Mouse (Mus musculus): ENCODE data around the gene Socs7. TPM values are rescaled to one million over a fixed set of nuclear protein-coding genes. Genes with fewer than 3 reads are reported as not detected.
A peak's percentile ranks its signal among the peaks of the same experiment; 100 is the strongest.

Socs7 gene
- polyA plus RNA-seq, 1 experiment from 2014 or later, result 2.2 TPM

DNA sequence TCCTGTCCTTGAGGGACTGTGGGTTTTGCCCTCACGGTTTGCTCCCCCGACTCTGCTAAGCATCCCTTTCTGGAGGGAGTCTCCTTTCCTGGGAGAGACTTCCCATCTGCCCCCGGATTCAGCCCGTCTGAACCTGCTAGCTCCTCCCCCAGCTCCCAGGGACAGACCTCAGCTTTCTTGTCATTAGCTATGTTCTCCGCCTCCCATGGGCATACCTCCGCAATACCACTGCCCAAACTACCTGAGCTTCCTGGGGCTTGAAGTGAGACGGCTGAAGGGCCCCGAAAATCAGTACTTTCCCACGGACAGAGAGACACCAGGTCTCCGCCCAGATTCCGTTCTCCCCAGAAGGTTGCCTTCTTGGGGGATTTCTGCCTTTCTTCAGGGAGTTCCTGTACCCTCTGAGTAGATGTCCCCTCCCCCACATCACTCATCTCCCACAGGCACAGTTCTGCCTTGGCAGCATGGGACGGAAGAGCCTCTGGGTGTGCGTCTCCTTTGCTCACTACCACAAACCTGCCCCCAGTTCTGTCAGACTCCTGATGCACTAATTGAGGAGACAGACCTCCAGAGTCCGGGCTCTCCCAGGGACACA is 25.5 kb upstream of the Socs7 start:
- no peaks in the 10 kb centered on the region for H3K36me3 ChIP-seq (ENCODE audit: control insufficient read depth, insufficient read depth, low read length)
- no peaks in the 10 kb centered on the region for H3K9me3 ChIP-seq (ENCODE audit: control insufficient read depth, low read length)
- no peak overlapping the region for H3K4me2 ChIP-seq
- H3K4me1 ChIP-seq (replicated peaks; ENCODE audit: control insufficient read depth, insufficient read depth, low read length), result 0 out of 2 replicates have a peak, but pooled peaks cover 3% of the 10 kb centered on the region
- no peak overlapping the region for H3K27ac ChIP-seq (ENCODE audit: low read depth, low read length)
- ATAC-seq (replicated peaks; ENCODE audit: low FRiP score) (no peak), DNase-seq (ENCODE audit: low spot score) (no peak)
- 55% methylated on average over 14 of the region's 14 CpGs for whole genome bisulfite sequencing
- peaks cover 46% of the 10 kb centered on the region for H3K27me3 ChIP-seq (replicated peaks; ENCODE audit: control insufficient read depth, insufficient read depth, low read length)
- H3K4me3 ChIP-seq (ENCODE audit: low read depth, low read length), result no peak overlapping the region
- no peak overlapping the region for H3K9ac ChIP-seq (ENCODE audit: low read depth, low read length)

DNA sequence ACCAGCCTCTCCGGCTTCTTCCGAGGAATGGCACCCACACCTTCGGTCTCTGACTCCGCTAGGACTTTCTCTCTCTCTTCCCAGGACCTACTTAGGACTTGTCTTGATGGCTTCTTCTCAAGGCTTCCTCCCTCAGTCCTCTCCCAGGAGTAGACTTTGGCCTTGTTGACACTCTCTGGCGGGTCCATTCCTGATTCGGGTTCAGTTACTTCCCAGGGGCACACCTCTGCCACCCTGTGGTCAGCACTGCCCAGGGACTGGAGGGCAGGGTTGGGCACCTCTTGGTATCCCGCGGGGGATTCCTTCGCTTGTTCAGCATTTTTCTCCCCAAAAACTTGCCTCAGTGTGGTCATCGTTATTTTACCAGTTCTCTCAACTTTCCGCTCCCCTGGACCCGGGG is 25.0 kb upstream of the Socs7 start:
- Histone ChIP-seq H3K9ac (ENCODE audit: low read depth, low read length) (no peak overlapping the region), H3K4me1 (replicated peaks; ENCODE audit: control insufficient read depth, insufficient read depth, low read length) (0 out of 2 replicates have a peak, but pooled peaks cover 3% of the 10 kb centered on the region), H3K27ac (ENCODE audit: low read depth, low read length) (no peak overlapping the region), H3K4me2 (no peak overlapping the region), H3K27me3 (replicated peaks; ENCODE audit: control insufficient read depth, insufficient read depth, low read length) (peaks cover 46% of the 10 kb centered on the region), H3K4me3 (ENCODE audit: low read depth, low read length) (no peak overlapping the region), H3K36me3 (ENCODE audit: control insufficient read depth, insufficient read depth, low read length) (no peaks in the 10 kb centered on the region), H3K9me3 (ENCODE audit: control insufficient read depth, low read length) (no peaks in the 10 kb centered on the region)
- ATAC-seq (replicated peaks; ENCODE audit: low FRiP score) (no peak), DNase-seq (ENCODE audit: low spot score) (no peak)
- 66% methylated on average over 12 of the region's 12 CpGs for WGBS

DNA sequence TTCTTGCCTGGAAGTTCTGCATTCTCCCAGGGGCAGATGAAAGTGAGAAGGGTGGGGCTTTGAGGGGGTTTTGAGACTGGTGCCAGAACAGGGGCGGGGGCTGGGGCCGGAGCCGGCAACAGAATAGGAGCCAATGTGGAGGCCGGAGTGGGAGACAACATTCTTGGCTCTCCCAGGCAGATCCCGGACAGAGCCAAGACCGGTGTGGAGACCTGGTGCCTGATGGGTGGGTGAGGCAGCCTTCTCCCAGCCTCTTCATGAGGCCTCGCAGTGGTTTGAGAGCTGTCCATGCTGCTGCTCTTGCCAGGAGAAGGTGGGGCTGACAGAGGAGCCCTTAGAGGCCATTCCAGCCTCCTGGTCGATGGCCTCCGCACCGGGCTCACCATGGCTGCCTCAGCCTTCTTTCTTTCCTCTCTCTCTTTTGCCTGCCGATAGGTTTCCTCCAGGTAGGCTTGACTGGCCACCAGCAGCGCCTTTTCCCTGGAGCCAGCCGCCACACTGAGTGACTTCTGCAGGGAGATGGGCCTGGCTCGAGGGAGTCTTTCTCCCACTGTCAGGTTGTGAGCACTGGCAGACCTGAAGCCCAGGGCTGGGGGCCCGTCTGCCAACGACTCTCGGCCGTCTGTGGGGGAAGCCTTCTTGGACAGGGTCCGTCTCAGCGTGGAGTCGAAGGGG is 23.9 kb upstream of the Socs7 start:
- no peak overlapping the region for H3K4me2 ChIP-seq
- 42% methylated on average over 21 of the region's 21 CpGs for WGBS
- no peak overlapping the region for H3K4me3 ChIP-seq (ENCODE audit: low read depth, low read length)
- no peak for DNase-seq (ENCODE audit: low spot score)
- H3K27ac ChIP-seq (ENCODE audit: low read depth, low read length), result no peak overlapping the region
- peaks cover under 1% of the 10 kb centered on the region; the same call in 1 of the 2 replicates for H3K4me1 ChIP-seq (replicated peaks; ENCODE audit: control insufficient read depth, insufficient read depth, low read length)
- H3K36me3 ChIP-seq (ENCODE audit: control insufficient read depth, insufficient read depth, low read length), result no peaks in the 10 kb centered on the region
- H3K9ac ChIP-seq (ENCODE audit: low read depth, low read length), result no peak overlapping the region
- H3K9me3 ChIP-seq (ENCODE audit: control insufficient read depth, low read length), result no peaks in the 10 kb centered on the region
- H3K27me3 ChIP-seq (replicated peaks; ENCODE audit: control insufficient read depth, insufficient read depth, low read length), result peaks cover 47% of the 10 kb centered on the region
- no peak for ATAC-seq (replicated peaks; ENCODE audit: low FRiP score)

DNA sequence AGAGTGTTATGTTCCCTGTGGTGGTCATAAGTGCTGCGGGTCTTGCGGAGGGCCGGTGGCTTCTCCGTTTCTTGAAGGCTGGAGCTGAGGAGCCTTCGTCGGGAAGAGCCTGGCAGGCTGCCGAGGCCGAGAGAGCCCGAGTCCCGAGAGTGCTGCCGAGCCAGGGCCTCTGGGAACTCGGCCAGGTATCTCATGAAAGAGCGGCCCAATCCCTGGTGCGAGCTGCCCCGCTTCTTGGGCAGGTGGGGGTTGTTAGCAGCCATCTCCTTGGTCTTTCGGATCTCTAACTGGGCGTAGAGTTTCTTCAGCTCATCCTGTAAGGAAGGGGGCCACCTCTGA is 23.4 kb upstream of the Socs7 start:
- Histone ChIP-seq H3K9me3 (ENCODE audit: control insufficient read depth, low read length) (no peaks in the 10 kb centered on the region), H3K36me3 (ENCODE audit: control insufficient read depth, insufficient read depth, low read length) (no peaks in the 10 kb centered on the region), H3K27ac (ENCODE audit: low read depth, low read length) (no peak overlapping the region), H3K4me1 (replicated peaks; ENCODE audit: control insufficient read depth, insufficient read depth, low read length) (peaks cover 6% of the 10 kb centered on the region), H3K9ac (ENCODE audit: low read depth, low read length) (no peak overlapping the region), H3K27me3 (replicated peaks; ENCODE audit: control insufficient read depth, insufficient read depth, low read length) (peaks cover 52% of the 10 kb centered on the region), H3K4me3 (ENCODE audit: low read depth, low read length) (no peak overlapping the region), H3K4me2 (no peak overlapping the region)
- WGBS, result 43% methylated on average over 17 of the region's 17 CpGs
- ATAC-seq (replicated peaks; ENCODE audit: low FRiP score), result no peak
- no peak for DNase-seq (ENCODE audit: low spot score)

- peaks cover 6% of the 10 kb centered on the region for H3K4me1 ChIP-seq (replicated peaks; ENCODE audit: control insufficient read depth, insufficient read depth, low read length)
- H3K9ac ChIP-seq (ENCODE audit: low read depth, low read length), result no peak overlapping the region
- peaks cover 25% of the 10 kb centered on the region for H3K27me3 ChIP-seq (replicated peaks; ENCODE audit: control insufficient read depth, insufficient read depth, low read length)
- ATAC-seq (replicated peaks; ENCODE audit: low FRiP score) (no peak), DNase-seq (ENCODE audit: low spot score) (no peak)
- H3K4me3 ChIP-seq (ENCODE audit: low read depth, low read length), result no peak overlapping the region
- peak overlapping the region; percentile 53; the same call in 1 of the 2 replicates for H3K4me2 ChIP-seq
- 30% methylated on average over 8 of the region's 8 CpGs for WGBS
- H3K36me3 ChIP-seq (ENCODE audit: control insufficient read depth, insufficient read depth, low read length), result no peaks in the 10 kb centered on the region
- no peak overlapping the region for H3K27ac ChIP-seq (ENCODE audit: low read depth, low read length)
- H3K9me3 ChIP-seq (ENCODE audit: control insufficient read depth, low read length), result no peaks in the 10 kb centered on the region
These were observed 19.2 kb upstream of the Socs7 start for GRCm38 (mm10) chr11:97343175-97343574.

GRCm38 (mm10) chr11:97343619-97344018 is 18.7 kb upstream of the Socs7 start:
- WGBS, result 17% methylated on average over 17 of the region's 17 CpGs
- H3K36me3 ChIP-seq (ENCODE audit: control insufficient read depth, insufficient read depth, low read length), result no peaks in the 10 kb centered on the region
- H3K9me3 ChIP-seq (ENCODE audit: control insufficient read depth, low read length), result no peaks in the 10 kb centered on the region
- H3K4me2 ChIP-seq, result peak overlapping the region; percentile 53
- no peak for DNase-seq (ENCODE audit: low spot score)
- H3K4me3 ChIP-seq (ENCODE audit: low read depth, low read length), result peak overlapping the region; percentile 17; the same call in 1 of the 2 replicates
- H3K27me3 ChIP-seq (replicated peaks; ENCODE audit: control insufficient read depth, insufficient read depth, low read length), result peaks cover 21% of the 10 kb centered on the region
- no peak overlapping the region for H3K27ac ChIP-seq (ENCODE audit: low read depth, low read length)
- peaks cover 6% of the 10 kb centered on the region for H3K4me1 ChIP-seq (replicated peaks; ENCODE audit: control insufficient read depth, insufficient read depth, low read length)
- ATAC-seq (replicated peaks; ENCODE audit: low FRiP score), result no peak
- H3K9ac ChIP-seq (ENCODE audit: low read depth, low read length), result no peak overlapping the region

DNA sequence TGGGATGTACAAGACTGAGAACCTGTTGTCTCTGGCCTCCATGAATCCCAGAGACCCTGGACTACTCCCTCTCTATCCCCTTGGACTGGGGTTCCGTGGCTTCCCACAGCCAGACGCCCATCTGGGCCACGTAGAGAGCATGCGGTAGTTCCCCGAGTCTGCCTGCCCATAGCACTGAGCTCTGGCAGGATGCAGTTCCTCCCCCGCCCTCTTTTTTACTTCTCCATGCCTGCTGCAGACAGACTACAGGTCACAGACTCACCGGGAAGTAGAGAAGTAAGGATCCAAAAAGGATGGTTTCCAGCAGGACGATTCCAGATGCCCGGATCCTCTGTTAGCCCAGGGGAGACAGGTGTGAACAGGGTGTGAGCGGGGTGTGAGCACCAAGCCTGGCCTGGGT is 16.9 kb upstream of the Socs7 start:
- 47% methylated on average over 10 of the region's 10 CpGs for WGBS
- H3K27ac ChIP-seq (ENCODE audit: low read depth, low read length), result no peak overlapping the region
- ATAC-seq (replicated peaks; ENCODE audit: low FRiP score), result no peak
- H3K27me3 ChIP-seq (replicated peaks; ENCODE audit: control insufficient read depth, insufficient read depth, low read length), result peaks cover 12% of the 10 kb centered on the region
- H3K4me3 ChIP-seq (ENCODE audit: low read depth, low read length), result no peak overlapping the region
- no peak overlapping the region for H3K9ac ChIP-seq (ENCODE audit: low read depth, low read length)
- H3K36me3 ChIP-seq (ENCODE audit: control insufficient read depth, insufficient read depth, low read length), result no peaks in the 10 kb centered on the region
- H3K9me3 ChIP-seq (ENCODE audit: control insufficient read depth, low read length), result no peaks in the 10 kb centered on the region
- H3K4me2 ChIP-seq, result no peak overlapping the region
- peaks cover 6% of the 10 kb centered on the region for H3K4me1 ChIP-seq (replicated peaks; ENCODE audit: control insufficient read depth, insufficient read depth, low read length)
- no peak for DNase-seq (ENCODE audit: low spot score)

DNA sequence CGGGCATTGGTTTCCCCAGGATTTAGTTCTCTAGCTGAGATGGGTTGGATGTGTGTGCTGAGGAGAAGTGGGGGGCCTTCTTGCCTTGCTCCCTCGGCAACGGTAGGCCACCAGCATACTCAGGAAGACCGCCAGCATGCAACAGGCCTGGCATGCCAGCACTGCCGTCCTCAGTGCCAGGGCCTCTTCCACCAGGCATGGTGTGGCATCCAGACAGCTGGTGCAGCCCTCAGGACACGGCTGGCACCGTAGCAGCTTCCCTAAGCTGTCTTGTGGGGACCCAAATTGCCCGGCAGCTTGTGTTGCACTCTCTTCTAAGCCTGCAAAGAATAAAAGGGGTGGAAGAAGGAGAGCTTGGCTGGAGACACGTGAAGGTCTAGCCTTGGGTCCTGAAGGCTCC is 16.0 kb upstream of the Socs7 start:
- Histone ChIP-seq H3K4me2 (no peak overlapping the region), H3K4me3 (ENCODE audit: low read depth, low read length) (no peak overlapping the region), H3K27me3 (replicated peaks; ENCODE audit: control insufficient read depth, insufficient read depth, low read length) (peaks cover 12% of the 10 kb centered on the region), H3K27ac (ENCODE audit: low read depth, low read length) (no peak overlapping the region), H3K4me1 (replicated peaks; ENCODE audit: control insufficient read depth, insufficient read depth, low read length) (peaks cover 6% of the 10 kb centered on the region), H3K9ac (ENCODE audit: low read depth, low read length) (no peak overlapping the region), H3K9me3 (ENCODE audit: control insufficient read depth, low read length) (no peaks in the 10 kb centered on the region), H3K36me3 (ENCODE audit: control insufficient read depth, insufficient read depth, low read length) (no peaks in the 10 kb centered on the region)
- DNase-seq (ENCODE audit: low spot score) (no peak), ATAC-seq (replicated peaks; ENCODE audit: low FRiP score) (no peak)
- WGBS, result 80% methylated on average over 9 of the region's 9 CpGs

DNA sequence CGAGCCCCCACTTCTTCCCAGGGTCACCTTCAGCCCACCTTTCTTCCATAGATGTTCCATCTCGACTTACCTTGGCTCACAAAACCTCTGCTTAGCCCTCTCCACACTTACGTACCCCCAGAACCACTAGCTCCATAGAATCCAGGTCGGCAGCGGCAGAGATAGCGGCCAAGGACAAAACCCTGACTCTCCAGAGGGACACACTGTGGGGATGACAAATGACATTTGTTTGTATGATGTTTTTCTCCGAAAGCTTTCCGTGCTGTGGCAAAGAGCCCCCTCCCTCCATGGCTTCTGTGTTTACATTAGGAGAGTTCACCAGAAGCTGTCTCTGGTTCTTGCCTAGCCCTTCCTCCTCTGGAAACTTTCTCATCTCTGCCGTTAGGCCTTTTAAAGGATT is 15.1 kb upstream of the Socs7 start:
- no peak for DNase-seq (ENCODE audit: low spot score)
- H3K4me3 ChIP-seq (ENCODE audit: low read depth, low read length), result no peak overlapping the region
- no peaks in the 10 kb centered on the region for H3K9me3 ChIP-seq (ENCODE audit: control insufficient read depth, low read length)
- peaks cover 12% of the 10 kb centered on the region for H3K27me3 ChIP-seq (replicated peaks; ENCODE audit: control insufficient read depth, insufficient read depth, low read length)
- H3K36me3 ChIP-seq (ENCODE audit: control insufficient read depth, insufficient read depth, low read length), result no peaks in the 10 kb centered on the region
- no peak for ATAC-seq (replicated peaks; ENCODE audit: low FRiP score)
- peaks cover 6% of the 10 kb centered on the region for H3K4me1 ChIP-seq (replicated peaks; ENCODE audit: control insufficient read depth, insufficient read depth, low read length)
- H3K9ac ChIP-seq (ENCODE audit: low read depth, low read length), result no peak overlapping the region
- no peak overlapping the region for H3K27ac ChIP-seq (ENCODE audit: low read depth, low read length)
- H3K4me2 ChIP-seq, result no peak overlapping the region
- WGBS, result 75% methylated on average over 9 of the region's 9 CpGs
